Mouse (Mus musculus) v-Abl transformed pro-B cells (cell line): Measurements from ENCODE around the gene Lmntd2.

Experiments used
- in situ Hi-C, 2 experiments: fragments of 400-800 bp; cut with MboI; formaldehyde crosslinking; loops; one replicate each; pipeline ENCODE4 v1.15.1; 2025; ENCODE audit not compliant: unreplicated experiment in 2 of 2

Gene Lmntd2

DNA sequence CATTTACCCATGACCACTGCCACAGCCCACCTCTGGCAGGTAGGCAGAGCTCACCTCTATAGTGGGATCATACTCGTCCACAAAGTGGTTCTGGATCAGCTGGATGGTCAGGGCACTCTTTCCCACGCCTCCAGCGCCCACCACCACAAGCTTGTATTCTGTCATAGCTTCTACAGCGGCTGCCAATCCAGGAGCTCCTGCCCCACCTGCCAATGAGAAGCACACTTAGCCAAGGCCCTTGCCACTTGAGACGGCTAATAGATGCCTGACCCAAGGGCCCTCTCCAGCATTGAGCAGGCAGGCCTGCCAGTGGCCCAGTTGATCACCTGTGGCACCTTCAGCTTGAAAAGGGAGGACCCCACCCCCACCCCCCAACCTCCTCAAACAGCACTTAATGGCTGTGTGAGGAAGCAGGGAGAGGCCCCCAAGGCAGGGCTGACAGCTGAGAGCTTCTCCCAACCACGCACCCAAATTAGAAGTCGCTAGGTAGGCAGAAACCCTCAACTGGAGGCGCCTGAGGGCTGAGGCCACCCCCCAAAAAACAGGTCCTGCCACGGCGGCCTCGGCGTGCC is 21.0 kb downstream of the Lmntd2 start:
- in situ Hi-C loops, result loop anchor here in 1 of 2 experiments (25.0 kb wide), 1 partner anchor 231 kb away; the partner anchor contains the start of genes Gm45717, Ifitm1, Ifitm2 and Ifitm5

DNA sequence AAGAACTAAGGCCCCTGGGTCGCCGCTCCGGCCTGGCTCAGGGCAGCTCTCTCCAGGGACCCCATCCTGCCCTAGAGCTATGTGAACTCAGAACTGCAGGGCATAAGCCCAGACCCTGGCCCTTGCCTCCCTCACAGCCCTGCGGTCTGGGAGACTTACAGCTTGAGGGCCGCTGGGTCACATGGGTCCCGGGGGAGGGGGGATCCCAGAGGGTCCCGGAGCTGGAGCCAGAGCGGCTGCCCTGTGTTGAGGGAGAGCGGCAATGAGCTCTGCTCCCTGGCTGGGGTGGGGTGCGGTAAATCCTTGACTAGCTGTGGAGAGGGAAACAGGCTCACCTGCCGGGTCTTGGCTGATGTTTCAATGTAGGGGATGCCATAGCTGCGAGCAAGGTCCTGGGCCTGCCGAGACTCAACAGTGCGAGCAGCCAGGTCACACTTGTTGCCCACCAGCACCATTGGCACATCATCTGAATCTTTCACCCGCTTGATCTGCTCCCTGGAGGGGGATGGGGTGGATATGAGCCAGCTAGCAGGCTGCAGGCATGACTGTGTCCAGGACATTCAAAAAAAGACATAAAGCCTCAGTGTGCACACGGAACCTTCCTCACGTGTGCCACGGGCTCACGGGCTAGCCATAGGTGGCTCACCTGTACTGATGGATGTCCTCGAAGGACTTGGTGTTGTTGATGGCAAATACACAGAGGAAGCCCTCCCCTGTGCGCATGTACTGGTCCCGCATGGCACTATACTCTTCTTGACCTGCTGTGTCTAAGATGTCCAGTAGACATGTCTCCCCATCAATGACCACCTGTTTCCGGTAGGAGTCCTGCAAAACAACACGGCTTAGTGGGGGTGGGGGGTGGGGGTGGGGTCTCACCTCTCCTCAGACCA is 21.8 kb downstream of the Lmntd2 start:
- in situ Hi-C loops, result loop anchor here in 1 of 2 experiments (25.0 kb wide), 1 partner anchor 230 kb away; the partner anchor contains the start of genes Gm45717, Ifitm1, Ifitm2 and Ifitm5

DNA sequence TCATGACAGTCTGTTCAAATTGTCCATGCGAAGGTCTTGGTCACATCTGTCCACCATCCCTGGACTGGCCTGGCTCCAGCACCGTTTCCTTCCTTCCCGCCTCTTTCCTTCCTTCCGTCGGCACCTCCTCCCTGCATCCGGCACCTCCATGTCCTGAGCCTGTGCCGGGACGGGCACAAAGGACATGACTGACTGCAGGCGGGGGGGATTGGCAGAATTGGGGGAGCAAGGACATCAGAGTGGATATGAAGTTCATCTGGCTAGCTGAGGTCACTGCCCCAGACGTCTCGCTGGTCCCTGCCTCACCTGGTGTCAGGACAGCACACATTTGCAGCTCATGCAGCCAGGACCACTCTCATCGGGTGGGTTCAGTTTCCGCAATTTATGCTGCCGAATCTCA is 22.8 kb downstream of the Lmntd2 start:
- in situ Hi-C loops, result loop anchor here in 1 of 2 experiments (25.0 kb wide), 1 partner anchor 229 kb away; the partner anchor contains the start of genes Gm45717, Ifitm1, Ifitm2 and Ifitm5

DNA sequence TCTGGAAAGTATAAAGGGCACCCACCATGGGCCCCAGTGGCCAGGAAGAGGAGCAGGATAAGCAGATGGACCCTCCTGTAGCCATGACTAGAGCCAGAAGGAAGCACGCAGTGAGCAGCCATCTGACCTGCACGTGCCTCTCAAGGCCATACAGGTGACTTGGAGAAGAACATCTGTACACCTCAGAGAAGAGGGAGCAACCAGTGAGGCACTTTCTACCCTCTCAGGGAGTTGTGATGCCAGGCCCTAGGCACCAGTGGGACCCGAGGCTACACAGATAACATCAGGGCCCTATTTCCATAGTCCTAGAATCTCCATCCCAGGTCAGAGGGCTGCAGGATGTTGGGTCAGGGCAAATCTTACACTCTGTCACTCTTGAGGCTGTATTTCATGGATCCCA is 23.7 kb downstream of the Lmntd2 start:
- in situ Hi-C loops, result loop anchor here in 1 of 2 experiments (25.0 kb wide), 1 partner anchor 228 kb away; the partner anchor contains the start of genes Gm45717, Ifitm1, Ifitm2 and Ifitm5

DNA sequence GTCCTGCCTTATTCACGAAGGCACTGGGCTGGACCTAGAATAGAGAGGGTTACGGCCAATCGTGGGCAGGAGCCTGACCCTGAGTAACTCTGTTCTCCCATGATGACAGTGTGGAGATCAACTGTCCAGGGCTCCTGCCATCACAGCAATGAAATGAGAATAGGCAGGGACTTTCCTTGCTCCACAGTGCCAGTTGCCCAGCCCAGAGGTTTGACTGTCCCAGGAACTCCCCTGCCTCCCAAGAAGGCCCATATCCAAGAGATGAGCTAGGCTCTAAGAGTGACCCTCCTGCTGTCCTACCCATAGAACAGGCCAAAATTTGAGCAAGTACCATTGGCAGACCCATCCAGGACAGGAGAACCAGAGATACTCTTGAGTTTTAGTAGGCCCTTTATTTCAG is 25.1 kb downstream of the Lmntd2 start:
- in situ Hi-C loops, result loop anchor here in 1 of 2 experiments (25.0 kb wide), 1 partner anchor 226 kb away; the partner anchor contains the start of genes Gm45717, Ifitm1, Ifitm2 and Ifitm5

DNA sequence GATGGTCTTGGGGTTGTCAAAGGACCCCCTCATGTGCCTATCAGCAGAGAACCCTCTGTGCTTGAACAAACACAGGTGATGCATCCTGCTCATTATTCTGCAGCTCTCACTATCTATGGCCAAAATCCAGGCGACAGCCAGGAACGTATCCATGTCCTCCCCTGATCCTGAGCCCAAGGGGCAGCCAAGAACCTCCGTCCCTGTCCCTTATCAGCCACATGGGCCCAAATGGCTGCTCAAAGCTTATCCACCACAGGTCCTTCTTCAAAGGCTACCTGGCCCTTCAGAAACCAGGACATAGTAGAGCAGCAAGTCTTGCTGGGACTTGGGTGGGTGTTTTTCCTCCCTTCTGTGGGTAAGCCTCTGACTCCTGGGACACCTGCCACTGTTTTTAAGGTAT is 25.7 kb downstream of the Lmntd2 start:
- in situ Hi-C loops, result loop anchor here in 1 of 2 experiments (25.0 kb wide), 1 partner anchor 226 kb away; the partner anchor contains the start of genes Gm45717, Ifitm1, Ifitm2 and Ifitm5

DNA sequence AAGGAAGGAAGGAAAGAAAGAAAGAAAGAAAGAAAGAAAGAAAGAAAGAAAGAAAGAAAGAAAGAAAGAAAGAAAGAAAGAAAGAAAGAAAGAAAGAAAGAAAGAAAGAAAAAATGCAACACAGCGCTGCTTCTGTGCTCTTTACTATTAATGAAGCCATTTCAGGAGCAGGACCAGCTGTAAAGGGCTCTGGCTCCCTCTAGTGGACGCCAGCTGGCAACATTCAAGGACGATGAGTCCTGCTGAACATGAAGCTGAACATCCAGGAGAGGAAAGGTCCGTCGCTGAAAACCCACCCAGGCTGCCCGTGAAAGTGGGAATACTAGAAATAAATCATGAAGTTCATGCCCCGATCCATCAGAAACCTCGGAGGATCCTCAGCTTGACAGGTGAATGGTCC is 37.7 kb downstream of the Lmntd2 start:
- in situ Hi-C loops, result loop anchor here (5.0 to 25.0 kb wide), 5 partner anchors 84 to 334 kb away; partner anchors contain the start of genes Gm45717 (in 2 of the 2), Ifitm2 (in 2 of the 2), Ifitm1 (in 1 of the 2) and Ifitm5 (in 1 of the 2)

DNA sequence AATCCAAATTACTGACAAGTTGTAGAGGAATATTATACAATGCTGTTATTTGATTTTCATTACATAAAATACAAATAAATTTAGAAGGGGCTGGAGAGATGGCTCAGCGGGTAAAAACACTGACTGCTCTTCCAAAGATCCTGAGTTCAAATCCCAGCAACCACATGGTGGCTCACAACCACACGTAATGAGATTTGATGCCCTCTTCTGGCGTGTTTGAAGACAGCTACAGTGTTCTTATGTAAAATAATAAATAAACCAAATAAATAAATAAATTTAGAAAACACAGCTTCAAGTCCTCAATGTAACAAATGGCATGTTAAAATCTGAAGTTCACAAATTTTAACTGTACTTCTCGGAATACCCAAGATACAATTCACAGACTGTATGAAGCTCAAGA is 38.8 kb downstream of the Lmntd2 start:
- in situ Hi-C loops, result loop anchor here (5.0 to 25.0 kb wide), 5 partner anchors 83 to 333 kb away; partner anchors contain the start of genes Gm45717 (in 2 of the 2), Ifitm2 (in 2 of the 2), Ifitm1 (in 1 of the 2) and Ifitm5 (in 1 of the 2)

DNA sequence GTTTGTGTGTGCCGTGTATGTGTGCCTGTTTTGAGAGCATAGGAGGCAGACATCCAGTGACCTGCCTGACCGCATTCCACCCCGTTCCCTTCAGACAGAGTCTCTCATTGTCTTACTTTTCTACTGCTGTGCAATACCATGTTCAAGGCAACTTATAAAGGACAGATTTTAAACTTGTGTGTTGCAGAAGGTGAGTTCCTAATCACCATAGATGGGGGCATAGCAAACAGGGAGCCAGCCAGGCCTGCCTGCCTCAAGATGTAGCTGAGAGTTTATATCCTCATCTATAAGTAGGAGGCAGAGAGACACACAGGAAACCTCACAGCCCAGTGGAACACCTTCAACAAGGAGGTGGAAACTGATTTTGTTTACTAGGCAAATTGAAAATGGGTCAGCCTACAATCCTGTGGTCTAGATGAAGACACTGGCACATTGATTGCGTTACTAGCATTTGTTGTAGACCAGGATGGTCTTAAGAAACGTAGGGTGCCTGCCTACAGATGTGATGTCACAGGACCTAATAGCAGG is 40.5 kb downstream of the Lmntd2 start:
- in situ Hi-C loops, result loop anchor here in 1 of 2 experiments (5.0 kb wide), 1 partner anchor 76 kb away; no protein-coding TSS in a partner anchor

DNA sequence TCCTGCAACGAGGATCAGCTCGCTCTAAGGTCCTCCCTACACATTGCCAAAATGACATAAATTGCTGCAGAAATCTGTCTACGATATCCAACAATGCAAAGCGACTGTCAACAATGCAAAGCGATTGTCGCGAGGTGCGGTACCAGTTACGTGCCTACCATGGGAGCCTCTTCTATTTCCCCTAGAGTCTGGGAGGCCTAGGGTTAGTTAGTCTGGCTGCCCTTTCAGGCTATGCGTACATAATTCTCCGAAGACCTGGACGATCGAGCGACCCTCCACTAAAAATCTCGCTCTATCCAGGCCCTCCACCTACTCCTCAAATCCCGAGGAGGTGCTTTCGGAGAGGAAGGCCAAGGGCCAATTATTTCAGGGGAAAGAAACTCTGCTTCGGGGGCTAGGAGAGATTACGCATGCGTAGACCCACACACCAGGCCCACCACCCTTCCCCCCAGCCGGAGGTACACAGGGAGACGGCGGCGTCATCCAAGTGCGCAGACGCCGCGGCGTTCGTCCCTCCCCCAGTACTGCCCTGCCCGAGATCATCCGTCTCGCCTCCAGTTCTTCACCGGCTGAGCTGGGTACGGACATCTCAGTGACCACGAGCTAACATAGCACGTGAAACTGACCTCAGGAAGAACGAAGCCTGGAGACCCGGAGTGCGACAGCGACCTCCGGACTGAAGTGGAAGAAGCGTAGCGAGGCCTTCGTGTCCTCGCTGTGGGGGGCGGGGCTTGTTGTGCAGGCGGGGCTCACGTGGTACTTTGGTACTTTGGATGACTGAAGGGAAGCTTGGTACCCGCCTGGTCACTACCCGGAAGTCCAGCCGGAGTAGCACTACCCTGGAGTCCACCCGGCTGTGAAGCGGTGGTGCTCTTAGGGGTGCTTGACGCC is 41.5 kb downstream of the Lmntd2 start, which contains the start of gene Rnh1:
Rnh1 (minus strand) TSS at position 742 of the 891 bp plus-strand sequence.
- in situ Hi-C loops, result loop anchor here in 1 of 2 experiments (5.0 kb wide), 1 partner anchor 75 kb away; no protein-coding TSS in a partner anchor

DNA sequence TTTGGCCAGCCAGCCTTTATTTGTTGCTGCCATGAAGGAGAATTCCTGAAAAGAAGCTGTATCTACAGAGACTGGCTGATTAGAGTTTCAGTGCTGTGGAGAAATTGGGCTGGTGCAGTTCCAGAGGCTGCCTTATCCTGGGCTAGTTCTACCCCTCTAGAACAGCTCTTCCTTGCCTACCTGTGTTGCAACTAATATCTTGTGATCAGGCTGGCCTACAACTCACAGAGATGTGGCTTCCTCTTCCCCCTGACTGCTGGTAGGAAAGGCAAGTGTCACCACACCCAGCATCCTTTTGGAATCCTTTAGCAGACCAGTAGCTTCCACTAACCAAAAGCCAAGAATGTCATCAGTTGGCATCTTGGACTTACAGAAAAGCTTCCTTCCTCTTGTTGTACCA is 44.0 kb downstream of the Lmntd2 start:
- in situ Hi-C loops, result loop anchor here (5.0 kb wide), 2 partner anchors 38 to 73 kb away; no protein-coding TSS in a partner anchor

DNA sequence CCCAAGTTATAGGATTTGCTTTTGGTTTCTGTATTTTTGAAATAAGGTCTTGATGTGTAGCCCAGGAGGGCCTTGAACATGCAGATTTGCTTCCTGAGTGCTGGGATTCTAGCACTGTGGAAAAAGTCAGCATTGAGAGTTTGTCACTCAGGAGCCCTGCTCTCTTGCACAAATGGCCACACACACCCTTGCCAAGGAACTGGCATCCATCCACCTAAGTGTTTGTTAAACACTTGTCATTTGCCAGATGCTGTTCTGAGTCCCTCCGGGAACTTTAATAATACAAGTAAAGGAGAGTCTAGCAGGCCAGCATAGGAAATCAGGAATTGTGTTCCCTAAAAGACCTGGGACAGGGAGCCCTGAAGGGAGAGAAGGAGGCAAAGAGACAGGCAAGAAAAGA is 44.6 kb downstream of the Lmntd2 start:
- in situ Hi-C loops, result loop anchor here in 1 of 2 experiments (5.0 kb wide), 1 partner anchor 37 kb away; no protein-coding TSS in a partner anchor

DNA sequence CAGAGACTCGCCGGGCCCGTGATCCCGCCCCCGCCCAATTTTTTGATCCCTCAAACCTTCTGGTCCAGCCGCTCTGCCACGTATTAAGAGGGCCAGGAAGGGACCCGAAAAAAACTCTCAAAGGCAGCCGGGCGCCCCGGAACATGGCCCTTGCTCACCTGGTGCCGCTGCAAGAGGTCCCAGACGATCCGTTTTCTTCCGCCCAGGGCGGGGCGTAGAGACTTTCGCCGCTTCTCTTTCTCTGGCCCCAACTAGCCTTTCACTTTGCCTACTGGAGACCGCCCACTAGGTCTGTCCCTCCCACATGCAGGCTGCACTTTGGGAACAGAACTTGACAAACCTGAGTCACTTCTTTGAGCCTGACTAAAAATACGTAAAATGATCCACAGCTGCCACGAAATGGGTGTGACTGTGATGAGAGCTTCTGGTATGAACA is 45.3 kb downstream of the Lmntd2 start:
- in situ Hi-C loops, result loop anchor here in 1 of 2 experiments (5.0 kb wide), 1 partner anchor 36 kb away; no protein-coding TSS in a partner anchor

DNA sequence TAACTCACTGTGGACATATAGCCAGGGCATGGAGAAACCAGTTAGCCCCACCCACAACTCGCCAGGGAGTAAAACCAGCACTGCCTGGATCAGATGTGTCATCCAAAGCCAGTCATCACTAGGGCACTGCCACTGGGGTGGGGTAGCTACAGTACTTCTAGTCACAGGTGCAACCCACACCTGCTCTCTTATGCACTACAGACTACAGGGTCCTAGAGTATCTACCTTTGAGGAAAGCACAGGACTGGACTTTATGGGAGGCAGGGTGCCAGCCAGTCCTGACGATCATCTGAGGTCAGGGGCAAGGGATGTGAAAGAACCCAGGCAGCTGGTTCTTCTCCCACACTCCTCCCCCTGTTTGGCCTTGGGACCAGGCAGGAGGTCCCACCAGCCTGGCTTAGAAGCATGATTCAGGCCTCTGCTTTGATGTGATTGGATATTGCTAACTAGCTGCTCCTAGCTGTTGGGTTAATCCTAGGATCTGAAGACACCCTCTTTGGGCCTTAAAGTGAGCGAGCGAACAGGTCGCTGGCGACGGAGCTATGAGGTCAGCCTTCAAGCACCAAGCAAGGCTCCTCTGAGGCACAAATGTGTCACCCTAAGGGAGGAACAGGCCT is 45.9 kb downstream of the Lmntd2 start:
- in situ Hi-C loops, result loop anchor here in 1 of 2 experiments (5.0 kb wide), 1 partner anchor 36 kb away; no protein-coding TSS in a partner anchor

DNA sequence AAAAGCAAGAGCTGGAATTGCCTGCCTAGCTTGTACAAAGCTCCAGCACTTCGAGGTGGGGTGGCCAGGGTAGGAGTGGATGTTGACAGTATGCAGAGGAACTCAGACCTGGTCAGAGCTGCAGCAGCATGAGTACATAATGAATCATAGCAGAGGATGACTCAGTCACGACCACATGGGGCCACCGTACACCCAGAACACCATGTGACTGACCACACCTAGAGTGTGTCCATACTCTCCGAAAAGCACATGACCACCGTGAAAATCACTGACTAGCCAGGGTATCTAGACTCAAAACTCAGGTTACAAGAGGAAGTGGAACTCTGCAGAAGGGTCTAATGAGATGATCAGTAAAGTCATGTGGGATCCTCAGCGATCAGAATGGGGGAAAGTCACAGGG is 49.0 kb downstream of the Lmntd2 start:
- in situ Hi-C loops, result loop anchor here in 1 of 2 experiments (5.0 kb wide), 1 partner anchor 33 kb away; no protein-coding TSS in a partner anchor

DNA sequence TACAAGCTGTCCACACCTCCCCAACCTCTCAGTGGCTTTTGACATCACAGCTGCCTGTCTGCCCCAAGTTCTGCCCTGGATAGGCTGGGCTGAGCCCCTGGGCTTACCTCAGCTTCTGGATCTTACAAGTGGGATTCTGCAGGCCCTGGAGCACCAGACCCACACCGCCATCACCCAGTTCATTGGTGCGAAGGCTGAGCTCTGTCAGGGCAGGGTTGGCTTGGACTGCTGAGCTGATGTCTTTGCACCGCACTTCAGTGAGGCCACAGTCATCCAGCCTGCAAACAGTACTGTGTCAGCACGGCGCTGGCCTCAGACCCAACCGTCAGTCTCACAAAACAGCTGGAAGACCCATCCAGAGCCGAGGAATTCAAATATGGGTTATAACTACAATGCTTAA is 49.5 kb downstream of the Lmntd2 start:
- in situ Hi-C loops, result no loop called here
